Mouse (Mus musculus) A20 (cell line): ENCODE measurements around the gene Cyp3a25.
"Not testable (repeated sequence)": the region's sequence is repeated elsewhere in the genome, so short reads cannot be mapped to it uniquely, and the experiment has no call there.

Experiments
- DNase-seq: peaks from one replicate; pipeline ENCODE4 v3.0.0-alpha.2; 2011; ENCODE audit warnings: low read depth, low spot score

The Cyp3a25 gene

GRCm38 (mm10) chr5:146009509-146009908 is at the start of gene Cyp3a25:
Gene Cyp3a25 (minus strand): TSS chr5:146009618.
- DNase-seq, result not testable (repeated sequence)

- DNase-seq, result no peak
Measured at GRCm38 (mm10) chr5:146021136-146021535, 11.7 kb upstream of the Cyp3a25 start.

GRCm38 (mm10) chr5:146018275-146018674 is 8.9 kb upstream of the Cyp3a25 start:
- no peak for DNase-seq

DNA sequence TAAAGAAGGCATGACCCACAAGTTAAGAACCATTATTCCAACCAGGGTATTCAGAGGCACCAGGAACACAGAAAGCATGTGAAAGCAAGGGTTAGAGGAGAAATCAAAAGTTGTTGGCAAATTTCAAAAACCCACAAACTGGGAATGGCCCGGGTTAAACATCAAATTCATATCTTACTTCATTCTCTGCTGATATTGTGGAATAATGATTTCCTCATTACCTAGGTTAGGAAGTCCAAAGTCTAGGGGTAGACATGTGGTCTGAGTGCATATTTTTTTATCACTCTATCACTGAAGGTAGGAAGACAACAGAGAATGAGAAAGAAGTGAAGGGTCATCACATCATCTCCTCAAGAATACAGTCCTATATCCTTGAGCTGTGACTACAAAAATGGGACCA is 1.8 kb upstream of the Cyp3a25 start:
- no peak for DNase-seq

DNA sequence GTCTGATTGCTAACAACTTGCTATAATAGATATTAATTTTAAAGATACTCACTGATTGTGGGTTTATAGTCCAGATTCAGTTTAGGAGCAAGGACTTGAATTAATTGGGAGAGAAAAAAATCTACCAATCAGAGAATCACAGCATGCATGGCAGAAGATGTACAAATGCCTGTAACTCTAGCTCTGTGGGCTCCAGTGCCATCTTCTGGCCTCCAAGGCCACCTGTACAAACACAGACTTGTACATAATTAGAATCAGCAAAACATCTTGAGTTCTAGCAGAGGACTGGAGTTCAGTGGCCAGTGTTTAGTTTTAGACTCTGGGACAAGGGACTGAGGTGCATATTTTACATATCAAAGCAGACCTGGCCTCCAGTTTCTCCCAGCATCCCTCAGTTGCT is 42.3 kb downstream of the Cyp3a25 start:
- DNase-seq, result no peak
